Mouse (Mus musculus) heart, embryonic 11.5 days (tissue): Measurements from ENCODE around the gene Itgam. TPM values are rescaled to one million over a fixed set of nuclear protein-coding genes. Genes with fewer than 3 reads are reported as not detected.

Source experiments
- ATAC-seq: fragments of 200-750 bp; cut with Nextera tagmentation; replicated peaks from 2 replicates; pipeline ENCODE4 v1.8.0; 2017; ENCODE audit warnings: moderate library complexity; ENCODE audit not compliant: insufficient number of reproducible peaks, low FRiP score, low TSS enrichment
- H3K27ac ChIP-seq: fragments of 300-500 bp; sonication (generic); 2 replicates; pipeline ENCODE4 v1.5.1; 2014; ENCODE audit warnings: mild to moderate bottlenecking, low read depth, low read length
- H3K27me3 ChIP-seq: fragments of 300-500 bp; sonication (generic); 2 replicates; pipeline ENCODE4 v1.6.1; 2014; ENCODE audit warnings: mild to moderate bottlenecking, low read length, mixed read lengths; ENCODE audit not compliant: control insufficient read depth, insufficient read depth
- H3K36me3 ChIP-seq: fragments of 300-500 bp; sonication (generic); 2 replicates; pipeline ENCODE4 v1.6.1; 2014; ENCODE audit warnings: mild to moderate bottlenecking, low read length, moderate library complexity, mixed read lengths; ENCODE audit not compliant: control insufficient read depth, insufficient read depth
- H3K4me1 ChIP-seq: fragments of 300-500 bp; sonication (generic); 2 replicates; pipeline ENCODE4 v1.6.1; 2014; ENCODE audit warnings: low read length; ENCODE audit not compliant: control insufficient read depth, insufficient read depth
- H3K4me2 ChIP-seq: fragments of 300-500 bp; sonication (generic); 2 replicates; pipeline ENCODE4 v1.6.1; 2014; ENCODE audit warnings: mild to moderate bottlenecking, moderate library complexity
- H3K4me3 ChIP-seq: fragments of 300-500 bp; sonication (generic); 2 replicates; pipeline ENCODE4 v1.5.1; 2014; ENCODE audit warnings: low read depth, low read length
- H3K9ac ChIP-seq: fragments of 300-500 bp; sonication (generic); 2 replicates; pipeline ENCODE4 v1.6.1; 2014; ENCODE audit warnings: mild to moderate bottlenecking, low read depth, low read length, moderate library complexity
- H3K9me3 ChIP-seq: fragments of 300-500 bp; sonication (generic); replicated peaks from 2 replicates; pipeline ENCODE4 v1.6.1; 2016; ENCODE audit warnings: low read length; ENCODE audit not compliant: control insufficient read depth
- WGBS: fragments of 180-500 bp; shearing (Covaris S2); extraction: QIAGEN DNeasy Blood & Tissue Kit; methylation state at CpG from one replicate; pipeline ENCODE4 v1.1.7; 2014; ENCODE audit not compliant: insufficient replicate concordance; 5-methylcytosine and 5-hydroxymethylcytosine counted together
- polyA plus RNA-seq: library from polyadenylated mRNA; unstranded; fragments of >200 nt; fragmentation: Nextera tagmentation; extraction: Ambion mirVana; gene quantifications from 2 replicates; pipeline ENCODE4 v1.2.1, GENCODE M21; 2014

The Itgam gene
- polyA plus RNA-seq, 1 experiment from 2014 or later = 0.29 TPM

- Histone ChIP-seq H3K9me3 (no peaks in the 10 kb centered on the region), H3K9ac (no peak overlapping the region), H3K27ac (no peak overlapping the region), H3K4me2 (no peak overlapping the region), H3K4me3 (no peak overlapping the region), H3K36me3 (no peaks in the 10 kb centered on the region), H3K27me3 (no peaks in the 10 kb centered on the region), H3K4me1 (no peaks in the 10 kb centered on the region)
- 78% methylated on average over 6 of the region's 6 CpGs for WGBS
- ATAC-seq = no peak
Observed at GRCm38 (mm10) chr7:128063211-128063781, 856 bp downstream of the Itgam start.

GRCm38 (mm10) chr7:128065547-128065946, 3.1 kb downstream of the Itgam start:
- Histone ChIP-seq H3K9me3 (no peaks in the 10 kb centered on the region), H3K4me1 (no peaks in the 10 kb centered on the region), H3K9ac (no peak overlapping the region), H3K36me3 (no peaks in the 10 kb centered on the region), H3K4me3 (no peak overlapping the region), H3K27ac (no peak overlapping the region), H3K27me3 (no peaks in the 10 kb centered on the region), H3K4me2 (no peak overlapping the region)
- WGBS = 70% methylated on average over 5 of the region's 5 CpGs
- ATAC-seq = no peak

DNA sequence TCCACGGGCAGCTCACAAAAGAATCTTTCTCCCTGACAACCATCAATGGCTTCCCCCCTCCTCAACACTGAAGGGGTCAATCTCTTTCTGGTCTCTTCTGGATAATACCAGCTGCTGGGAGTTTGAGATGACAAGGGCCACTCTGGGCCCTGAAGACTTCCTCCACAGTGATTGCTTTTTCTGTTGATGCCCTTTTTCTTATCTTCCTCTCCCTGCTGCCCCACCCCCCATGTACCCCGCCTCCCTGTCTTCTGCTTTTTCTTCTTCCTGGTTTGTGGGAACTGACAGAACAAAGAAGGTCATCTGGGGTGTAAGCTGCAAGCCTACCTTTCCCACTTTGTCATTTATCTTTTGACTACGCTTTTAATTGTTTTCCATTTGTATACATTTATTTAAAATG, 5.4 kb downstream of the Itgam start:
- 57% methylated on average over 3 of the region's 3 CpGs for WGBS
- ATAC-seq = no peak
- H3K9ac ChIP-seq = no peak overlapping the region

DNA sequence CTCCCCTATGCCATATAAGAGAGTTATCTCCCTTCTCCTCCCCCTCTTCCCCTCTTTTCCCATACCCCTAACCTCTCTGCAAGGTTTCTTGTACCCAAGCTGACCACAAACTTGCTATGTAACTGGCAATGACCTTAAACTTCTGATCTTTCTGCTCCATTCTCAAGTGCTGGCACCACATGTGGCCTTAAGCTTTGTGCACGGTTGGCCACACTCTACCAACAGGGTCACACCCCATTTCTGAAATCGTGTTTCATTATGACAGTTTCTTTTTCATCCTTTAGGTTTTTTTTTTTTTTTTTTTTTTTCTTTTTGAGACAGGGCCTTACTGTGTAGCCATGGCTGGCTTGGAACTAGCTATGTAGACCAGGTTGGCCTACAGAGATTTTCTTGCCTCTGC, 7.4 kb downstream of the Itgam start:
- Histone ChIP-seq H3K4me1 (no peaks in the 10 kb centered on the region), H3K27ac (no peak overlapping the region), H3K36me3 (no peaks in the 10 kb centered on the region), H3K27me3 (no peaks in the 10 kb centered on the region), H3K4me3 (no peak overlapping the region), H3K9me3 (no peaks in the 10 kb centered on the region), H3K9ac (no peak overlapping the region), H3K4me2 (no peak overlapping the region)
- 74% methylated on average over 2 of the region's 2 CpGs for WGBS
- ATAC-seq = no peak

More for the DNA sequence above, 5.4 kb downstream of the Itgam start:
- Histone ChIP-seq H3K4me1 (no peaks in the 10 kb centered on the region), H3K4me2 (no peak overlapping the region), H3K36me3 (no peaks in the 10 kb centered on the region), H3K27me3 (no peaks in the 10 kb centered on the region), H3K4me3 (no peak overlapping the region), H3K9me3 (no peaks in the 10 kb centered on the region), H3K27ac (no peak overlapping the region)

- Histone ChIP-seq H3K9me3 (no peaks in the 10 kb centered on the region), H3K36me3 (no peaks in the 10 kb centered on the region), H3K27me3 (no peaks in the 10 kb centered on the region), H3K4me3 (no peak overlapping the region), H3K27ac (no peak overlapping the region), H3K9ac (no peak overlapping the region), H3K4me2 (no peak overlapping the region), H3K4me1 (no peaks in the 10 kb centered on the region)
- 61% methylated on average over 4 of the region's 4 CpGs for WGBS
- no peak for ATAC-seq
Observed at GRCm38 (mm10) chr7:128071816-128072215, 9.4 kb downstream of the Itgam start.

GRCm38 (mm10) chr7:128080012-128080411, 17.6 kb downstream of the Itgam start:
- Histone ChIP-seq H3K36me3 (no peaks in the 10 kb centered on the region), H3K9me3 (no peaks in the 10 kb centered on the region), H3K4me3 (no peak overlapping the region), H3K9ac (no peak overlapping the region), H3K27ac (no peak overlapping the region), H3K4me1 (no peaks in the 10 kb centered on the region), H3K27me3 (no peaks in the 10 kb centered on the region), H3K4me2 (no peak overlapping the region)
- ATAC-seq = no peak
- WGBS = 80% methylated on average over 8 of the region's 8 CpGs

DNA sequence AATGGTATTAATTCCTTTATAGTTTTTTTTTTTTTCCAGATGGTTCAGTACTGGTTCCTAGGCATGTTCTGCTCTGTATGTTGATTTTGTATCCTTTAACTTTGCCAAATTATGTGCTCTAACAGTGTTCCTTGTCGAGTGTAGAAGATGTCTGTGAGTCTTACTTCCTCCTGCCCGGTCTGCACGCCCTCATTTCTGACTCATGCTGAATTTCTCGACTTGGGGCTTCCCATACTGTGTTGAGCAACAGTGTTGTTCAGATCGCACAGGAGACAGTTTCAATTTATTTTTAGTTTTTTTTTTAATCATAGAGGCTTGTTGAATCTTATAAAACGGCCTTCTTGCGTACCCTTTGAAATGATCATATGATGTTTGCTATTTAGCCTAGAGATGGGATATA, 26.7 kb downstream of the Itgam start:
- Histone ChIP-seq H3K27me3 (no peaks in the 10 kb centered on the region), H3K27ac (no peak overlapping the region), H3K9ac (no peak overlapping the region), H3K4me3 (no peak overlapping the region), H3K4me1 (no peaks in the 10 kb centered on the region), H3K4me2 (no peak overlapping the region), H3K9me3 (no peaks in the 10 kb centered on the region), H3K36me3 (no peaks in the 10 kb centered on the region)
- ATAC-seq = no peak
- 77% methylated on average over 7 of the region's 7 CpGs for WGBS

- ATAC-seq = no peak
- H3K9ac ChIP-seq = no peak overlapping the region
- no peak overlapping the region for H3K4me2 ChIP-seq
- no peaks in the 10 kb centered on the region for H3K4me1 ChIP-seq
- H3K27ac ChIP-seq = no peak overlapping the region
- 85% methylated on average over 1 of the region's 1 CpGs for WGBS
- no peaks in the 10 kb centered on the region for H3K27me3 ChIP-seq
- no peak overlapping the region for H3K4me3 ChIP-seq
- H3K9me3 ChIP-seq = no peaks in the 10 kb centered on the region
- no peaks in the 10 kb centered on the region for H3K36me3 ChIP-seq
Observed at GRCm38 (mm10) chr7:128098135-128098534, 35.7 kb downstream of the Itgam start.

GRCm38 (mm10) chr7:128100742-128101357, 38.4 kb downstream of the Itgam start:
- no peak overlapping the region for H3K27ac ChIP-seq
- H3K4me3 ChIP-seq = no peak overlapping the region
- H3K4me2 ChIP-seq = no peak overlapping the region
- H3K36me3 ChIP-seq = no peaks in the 10 kb centered on the region
- H3K9ac ChIP-seq = no peak overlapping the region
- no peak for ATAC-seq
- WGBS = 78% methylated on average over 2 of the region's 2 CpGs
- no peaks in the 10 kb centered on the region for H3K4me1 ChIP-seq
- no peaks in the 10 kb centered on the region for H3K27me3 ChIP-seq
- no peaks in the 10 kb centered on the region for H3K9me3 ChIP-seq
